Mouse (Mus musculus) cerebellum, postnatal 4 days (tissue): Measurements from ENCODE around the gene Fsip2.

Experiments used
- DNase-seq, 2 experiments: peaks; one replicate each; pipeline ENCODE4 v3.0.0; 2022; ENCODE audit warnings: low spot score in 2 of 2, mixed read lengths in 1 of 2

Fsip2 gene

DNA sequence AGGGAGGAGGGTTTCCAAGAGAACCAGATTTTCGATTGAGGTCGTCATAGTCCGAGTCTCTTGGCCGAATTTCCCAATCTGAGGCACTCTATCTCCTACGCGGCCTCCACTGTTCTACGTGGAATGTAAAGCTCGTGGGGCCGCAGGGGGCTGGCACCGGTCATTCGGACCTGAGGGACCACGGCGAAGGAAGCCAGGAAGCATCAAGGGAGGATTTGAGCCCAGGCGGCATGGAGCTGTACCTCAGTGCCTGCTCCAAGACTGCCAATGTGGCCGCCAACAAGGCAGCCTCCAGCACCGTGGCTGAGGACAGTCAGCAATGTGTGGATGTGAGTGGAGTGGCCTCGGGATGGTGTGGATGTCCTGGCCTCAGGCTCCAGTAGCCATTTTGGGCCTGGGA is at the start of gene Fsip2:
Fsip2 (plus strand) TSS at position 163 of the 400 bp plus-strand sequence.
- DNase-seq: no peak

- no peak for DNase-seq
Measured at GRCm38 (mm10) chr2:82963443-82963842, 20.0 kb downstream of the Fsip2 start.

GRCm38 (mm10) chr2:83025853-83026252 is 82.4 kb downstream of the Fsip2 start:
- no peak for DNase-seq

GRCm38 (mm10) chr2:83052914-83053690 is 109.7 kb downstream of the Fsip2 start:
- no peak for DNase-seq
